Mouse (Mus musculus): ENCODE measurements at regions not wholly inside any gene's neighbourhood (a gene's known extent, or its start where the extent isn't known, plus 50 kb on each side); places are given as distances from the start of the nearest gene placed in this dataset.

DNA sequence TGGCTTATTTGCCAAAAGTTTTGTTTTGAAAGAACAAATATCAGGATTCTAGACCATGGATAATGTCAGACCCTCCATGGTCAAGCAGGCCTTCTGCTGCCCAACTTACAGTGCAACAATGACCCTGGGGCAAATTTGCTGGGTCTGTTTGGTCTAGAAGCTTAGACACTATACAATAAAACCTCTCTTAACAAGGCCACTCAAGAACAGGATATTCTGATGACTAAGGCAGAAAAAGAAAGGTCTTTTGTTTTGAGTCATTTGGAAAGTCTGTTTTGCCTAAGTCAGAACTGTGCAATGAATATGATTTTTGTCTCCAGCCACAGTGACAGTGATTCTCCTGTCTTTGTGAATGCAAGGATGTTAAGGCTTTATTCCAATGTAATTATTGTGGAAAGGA is 1435.0 kb downstream of the Slc22a22 start:
- no peak for DNase-seq (ENCODE audit: low spot score)

DNA sequence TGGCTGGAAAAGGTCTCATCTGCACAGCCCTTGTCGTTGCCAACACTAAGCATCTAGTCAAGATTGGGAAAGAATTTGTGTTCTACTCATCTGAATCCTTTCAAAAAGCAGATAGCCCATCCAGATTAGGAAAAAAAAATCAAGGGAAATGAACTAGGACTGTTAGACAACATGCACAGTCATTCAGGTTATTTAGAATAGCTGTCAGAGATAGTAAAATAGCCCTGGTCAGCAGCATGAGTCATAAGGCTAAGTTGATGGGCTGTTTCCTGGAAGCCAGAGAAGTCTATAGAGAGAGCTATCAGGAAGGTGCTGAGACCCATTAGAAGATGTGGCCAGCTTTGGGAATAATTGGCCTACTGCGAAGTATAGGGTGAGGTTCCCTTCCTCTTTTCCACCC is 1447.4 kb downstream of the Slc22a22 start:
- DNase-seq (ENCODE audit: low spot score): no peak

DNA sequence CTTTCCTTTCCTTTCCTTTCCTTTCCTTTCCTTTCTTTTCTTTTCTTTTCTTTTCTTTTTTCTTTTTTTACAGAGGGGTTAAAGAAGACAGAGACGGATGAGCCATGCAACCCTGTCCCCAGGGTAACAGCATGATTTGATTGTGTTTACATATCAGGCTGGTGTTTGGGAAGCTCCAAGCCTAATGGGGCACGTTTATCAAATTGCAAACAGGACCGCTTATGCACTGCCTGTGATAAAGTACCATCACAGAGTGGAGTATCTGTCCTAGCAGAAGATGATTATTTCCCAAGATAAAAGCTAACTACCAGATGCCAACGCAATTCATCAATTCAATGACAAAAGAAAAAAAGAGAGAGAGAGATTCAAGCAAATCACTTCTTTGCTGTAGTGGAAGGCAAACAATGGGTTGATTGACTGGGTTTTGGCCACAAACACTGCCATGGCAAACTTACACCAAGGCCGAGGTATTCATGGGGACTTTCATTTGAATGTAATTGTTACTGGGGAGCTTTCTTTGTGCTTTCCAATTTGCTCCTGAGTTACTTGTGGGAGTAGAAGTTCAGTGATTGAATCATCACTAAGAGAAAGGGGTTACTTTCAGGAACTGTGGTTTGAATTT is 1450.1 kb downstream of the Slc22a22 start:
- no peak for DNase-seq (ENCODE audit: low spot score)

DNA sequence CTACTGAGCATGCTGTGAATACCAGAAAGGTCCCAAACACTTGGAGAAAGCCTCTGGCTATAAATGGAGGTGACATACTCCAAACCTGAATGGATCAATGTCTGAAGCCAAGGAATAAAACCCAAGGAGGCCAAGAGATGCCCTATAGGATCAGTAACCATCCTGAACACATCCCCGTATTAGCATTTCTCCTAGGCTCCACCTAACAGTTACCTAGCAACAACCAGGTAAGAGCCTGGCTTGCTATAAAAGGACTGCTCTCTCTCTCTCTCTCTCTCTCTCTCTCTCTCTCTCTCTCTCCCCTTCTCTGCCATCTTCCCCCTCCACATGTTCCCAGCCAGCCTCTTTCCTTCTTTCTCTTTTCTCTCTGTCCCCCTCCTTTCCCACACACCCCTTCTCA is 1452.7 kb downstream of the Slc22a22 start:
- no peak for DNase-seq (ENCODE audit: low spot score)

DNA sequence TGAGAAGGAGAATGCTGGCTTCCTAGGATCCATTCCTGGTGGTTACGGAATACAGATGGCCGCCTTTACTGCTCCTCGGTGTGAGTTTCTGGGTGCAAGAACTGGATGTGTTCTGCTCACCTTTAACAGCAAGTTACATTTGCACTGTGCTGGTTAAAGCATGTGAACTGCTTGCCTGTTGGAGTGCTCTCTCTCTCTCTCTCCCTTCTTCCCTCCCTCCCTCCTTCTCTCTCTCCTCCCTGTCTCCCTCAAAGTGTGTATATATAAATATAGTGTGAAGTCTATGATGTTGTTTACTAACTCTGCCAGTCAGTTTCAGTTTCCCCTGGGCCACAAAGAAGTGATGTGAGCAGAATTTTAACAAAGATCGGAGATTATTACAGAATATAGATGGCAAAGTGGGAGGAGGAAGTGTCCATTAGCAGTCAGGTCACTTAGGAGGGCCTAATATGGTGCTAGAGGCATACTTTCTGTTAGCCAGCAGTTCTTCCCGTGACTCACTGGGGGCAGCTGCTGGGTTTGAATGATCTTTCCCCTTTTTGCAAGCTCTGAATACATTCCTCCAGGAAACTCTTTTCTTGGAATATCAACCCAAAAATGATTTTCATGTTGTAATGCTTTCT is 1453.5 kb downstream of the Slc22a22 start:
- DNase-seq (ENCODE audit: low spot score): no peak

DNA sequence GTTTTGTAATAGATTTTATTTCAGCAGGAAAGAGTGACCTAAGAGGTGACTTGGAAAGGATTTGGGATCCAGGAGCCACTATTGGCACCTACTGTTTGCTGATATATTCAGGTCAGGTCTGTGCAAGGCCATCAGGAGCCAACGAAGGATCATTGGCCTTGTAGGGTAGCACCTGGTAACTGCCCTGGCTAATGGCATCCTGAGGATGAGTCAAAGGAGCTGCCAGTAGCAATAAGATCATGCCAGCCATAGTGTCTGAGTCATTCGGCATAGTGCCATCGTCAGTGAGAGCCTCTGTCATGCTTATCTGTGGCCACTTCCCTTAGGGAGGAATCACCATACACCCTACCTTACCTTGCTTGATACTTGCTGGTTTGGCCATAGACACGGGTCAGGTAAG is 1455.1 kb downstream of the Slc22a22 start:
- DNase-seq (ENCODE audit: low spot score): no peak

DNA sequence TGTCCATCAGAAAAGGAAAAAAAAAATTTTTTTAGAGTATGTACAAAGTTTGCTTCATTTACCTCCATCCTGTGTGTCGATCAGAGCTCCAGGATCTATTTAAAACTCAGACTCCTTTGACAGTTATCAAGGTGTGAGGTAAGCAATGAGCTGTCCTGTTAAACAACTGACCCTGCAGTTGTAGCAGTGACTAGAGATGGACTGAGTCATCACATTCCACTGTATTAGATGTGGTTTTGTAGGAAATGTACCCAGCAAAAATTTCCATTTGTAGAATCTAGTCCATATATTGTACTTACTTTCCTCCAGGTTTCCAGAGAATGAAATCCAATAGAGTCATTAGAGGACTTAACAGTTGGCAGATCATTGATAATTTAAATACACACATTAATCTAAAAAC is 1459.3 kb downstream of the Slc22a22 start:
- no peak for DNase-seq (ENCODE audit: low spot score)

DNA sequence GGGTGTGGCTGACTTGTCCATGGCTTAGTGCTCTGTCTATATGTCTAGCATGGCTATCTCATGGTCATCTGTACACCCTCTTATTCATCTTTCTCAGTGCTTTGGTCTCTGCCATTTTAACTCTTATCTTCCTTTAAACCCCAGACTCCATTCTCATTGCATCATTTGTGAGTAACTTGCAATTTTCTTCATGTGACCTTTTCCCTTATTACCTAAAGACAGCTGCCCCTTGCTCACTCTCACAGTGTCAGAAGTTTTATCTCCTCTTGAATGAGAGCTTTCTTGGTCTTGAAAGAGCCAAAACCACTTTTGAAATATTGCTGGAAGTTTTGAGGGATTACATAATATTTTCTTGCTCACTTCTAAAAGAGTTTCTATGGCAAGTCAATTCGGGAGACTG is 1459.9 kb downstream of the Slc22a22 start:
- DNase-seq (ENCODE audit: low spot score): no peak

DNA sequence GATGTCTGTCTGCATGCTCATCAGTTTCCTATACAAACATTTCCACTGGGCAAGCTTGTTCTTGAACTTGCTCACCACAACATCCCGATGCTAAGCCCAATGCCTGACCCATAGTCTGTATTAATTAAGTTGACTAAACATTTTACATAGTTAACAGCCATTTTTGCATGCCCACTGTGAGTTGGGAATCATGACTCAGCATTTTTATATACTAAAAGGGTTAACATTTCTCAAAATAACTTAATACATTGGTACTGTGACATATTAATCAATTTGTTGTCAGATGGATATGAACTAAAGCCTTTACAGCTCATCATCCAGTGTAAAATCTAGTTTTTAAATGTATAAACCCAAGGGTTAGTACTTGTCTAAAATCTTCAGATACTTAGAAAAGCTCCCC is 1461.4 kb downstream of the Slc22a22 start:
- no peak for DNase-seq (ENCODE audit: low spot score)

DNA sequence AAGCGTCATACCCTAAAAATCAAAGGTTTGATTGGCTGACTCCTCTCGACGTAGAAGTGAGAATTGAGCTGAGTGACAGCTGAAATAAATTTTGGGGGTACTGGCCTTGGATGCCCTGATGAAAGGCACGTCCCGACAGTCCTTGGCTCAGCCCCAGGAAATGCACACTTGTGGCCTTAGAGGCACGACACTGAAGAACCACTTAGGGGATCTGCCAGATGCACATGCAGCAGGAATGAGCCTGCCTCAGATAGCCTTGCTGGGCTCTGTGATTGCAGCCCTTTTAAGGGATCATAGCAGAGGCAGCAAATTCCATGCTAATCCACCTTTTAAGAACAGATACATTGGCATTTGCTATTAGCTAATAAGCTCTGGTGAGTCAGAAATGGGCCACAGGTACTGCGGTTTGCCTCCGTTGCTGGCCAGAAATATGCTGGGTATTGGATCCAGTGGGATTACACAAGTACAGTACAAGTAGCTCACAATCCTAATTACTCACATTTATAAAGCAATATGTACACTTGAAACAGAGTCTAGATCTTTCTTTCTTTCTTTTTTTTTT is 1463.3 kb downstream of the Slc22a22 start:
- DNase-seq (ENCODE audit: low spot score): no peak

DNA sequence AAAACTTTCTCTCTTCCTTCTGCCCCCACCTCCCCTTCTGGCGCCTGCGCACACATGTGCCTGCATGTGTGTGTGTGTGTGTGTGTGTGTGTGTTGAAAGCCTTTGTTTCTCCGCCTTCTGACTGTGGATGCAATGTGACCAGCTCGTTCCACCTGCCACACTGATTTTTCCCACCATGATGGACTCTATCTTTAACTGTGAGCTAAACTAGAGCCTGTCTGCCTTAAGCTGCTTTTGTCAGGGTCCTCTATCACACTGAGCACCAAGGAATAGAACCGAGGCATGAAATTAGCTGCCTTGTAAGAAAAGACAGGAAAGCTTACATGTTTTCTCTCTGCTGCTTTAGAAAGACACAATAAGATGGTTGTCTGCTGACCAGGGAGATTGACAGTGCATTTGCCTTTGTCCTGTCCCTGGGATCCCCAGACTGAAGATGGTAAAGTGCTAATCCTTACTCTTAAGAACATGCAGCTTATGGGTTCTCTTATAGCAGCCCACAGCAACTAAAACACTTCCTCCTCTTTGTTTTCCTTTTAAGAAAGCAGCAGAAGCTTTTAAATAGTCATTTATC is 1468.7 kb downstream of the Slc22a22 start:
- no peak for DNase-seq (ENCODE audit: low spot score)

DNA sequence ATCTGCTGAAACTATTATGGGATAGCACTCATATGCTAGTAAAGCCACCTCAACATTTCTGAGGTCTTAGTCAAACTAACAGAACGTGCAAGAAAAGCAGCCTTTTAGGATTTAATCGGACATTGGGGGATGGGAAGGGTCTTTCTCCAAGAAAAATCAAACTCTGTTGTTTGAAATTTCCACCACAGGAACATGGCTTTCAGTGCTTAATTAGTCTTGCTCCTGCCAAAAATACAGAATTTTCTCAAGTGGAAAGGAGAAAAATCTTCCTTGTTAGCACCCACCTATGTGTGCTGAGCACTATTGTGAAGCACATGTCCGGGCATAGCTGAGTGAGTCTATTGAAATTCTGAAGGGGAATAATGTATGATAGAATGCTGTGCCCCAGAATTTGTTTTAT is 1470.0 kb downstream of the Slc22a22 start:
- DNase-seq (ENCODE audit: low spot score): no peak

DNA sequence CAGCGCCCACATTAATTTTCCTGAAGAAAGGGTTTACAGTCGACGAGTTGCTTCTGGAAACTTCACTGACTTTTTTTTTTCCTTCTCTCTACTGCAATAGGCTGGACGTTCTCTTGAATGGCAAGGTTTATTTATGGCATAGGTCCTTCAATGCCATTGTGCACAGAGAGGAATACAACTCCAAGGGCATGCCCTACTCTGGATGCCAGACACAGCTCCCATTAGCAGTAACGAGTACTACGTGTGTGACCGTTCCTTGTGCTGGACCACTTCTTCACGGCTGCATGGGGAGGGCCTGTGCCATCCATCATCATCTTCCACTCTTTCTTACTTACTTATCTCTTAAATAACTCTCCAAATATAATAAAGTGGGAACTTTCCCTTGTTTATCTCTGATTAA is 1472.1 kb downstream of the Slc22a22 start:
- DNase-seq (ENCODE audit: low spot score): no peak

DNA sequence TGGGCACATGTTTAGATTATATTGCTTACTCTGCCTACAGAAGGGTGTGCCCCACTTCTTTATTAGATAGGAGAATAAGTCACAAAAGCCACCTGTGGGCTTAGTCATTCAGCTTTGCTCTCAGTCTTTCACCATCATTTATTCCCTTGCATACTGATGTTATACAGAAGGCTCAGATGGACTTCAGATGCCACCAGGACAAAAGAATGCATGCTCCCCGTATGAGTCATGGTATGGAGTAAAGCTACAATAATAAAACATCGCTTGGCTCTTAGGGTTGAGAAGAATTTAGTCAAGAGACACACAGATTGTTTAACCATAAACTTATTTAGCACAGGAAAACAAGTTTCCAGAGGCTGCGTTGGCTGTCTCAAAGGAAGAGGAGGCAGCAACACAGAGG is 1473.5 kb downstream of the Slc22a22 start:
- no peak for DNase-seq (ENCODE audit: low spot score)

DNA sequence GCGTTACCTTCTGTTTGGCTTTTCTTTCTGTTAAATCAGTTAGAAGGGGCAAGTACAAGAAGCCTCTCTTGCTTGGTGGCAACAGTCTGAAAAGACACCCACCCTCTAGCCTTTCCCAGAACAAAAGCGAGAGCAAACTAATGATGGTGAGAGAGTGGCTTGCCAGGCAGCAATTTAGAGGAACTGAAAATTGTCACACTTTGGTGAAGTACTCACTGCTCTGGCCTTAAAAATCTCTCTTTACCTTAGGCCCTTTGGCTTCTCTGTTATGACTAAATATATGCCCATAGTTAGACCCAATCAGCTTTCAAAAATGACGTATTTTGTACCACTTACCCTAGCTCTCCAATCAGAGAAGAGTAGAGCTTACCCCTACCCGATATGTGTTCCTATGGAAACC is 1477.8 kb downstream of the Slc22a22 start:
- no peak for DNase-seq (ENCODE audit: low spot score)

DNA sequence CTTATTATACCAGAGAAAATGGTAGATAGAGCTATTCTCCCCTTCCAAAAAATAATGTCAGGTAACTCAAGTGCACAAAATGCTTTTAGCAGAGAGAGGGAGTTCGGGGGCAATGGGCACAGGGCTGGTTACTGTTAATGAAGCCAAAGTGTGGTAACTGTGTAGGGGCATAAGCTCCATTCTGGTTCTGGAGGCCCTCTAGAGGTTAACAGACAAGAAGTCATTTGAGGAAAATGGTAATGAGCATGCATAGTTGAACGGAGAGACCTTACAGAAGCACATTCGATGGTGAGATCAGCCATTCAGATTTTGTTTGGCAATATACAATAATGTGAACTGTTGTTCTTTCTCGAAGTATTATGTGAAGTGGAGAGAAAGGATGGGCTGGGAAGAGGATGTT is 1479.4 kb downstream of the Slc22a22 start:
- DNase-seq (ENCODE audit: low spot score): no peak

DNA sequence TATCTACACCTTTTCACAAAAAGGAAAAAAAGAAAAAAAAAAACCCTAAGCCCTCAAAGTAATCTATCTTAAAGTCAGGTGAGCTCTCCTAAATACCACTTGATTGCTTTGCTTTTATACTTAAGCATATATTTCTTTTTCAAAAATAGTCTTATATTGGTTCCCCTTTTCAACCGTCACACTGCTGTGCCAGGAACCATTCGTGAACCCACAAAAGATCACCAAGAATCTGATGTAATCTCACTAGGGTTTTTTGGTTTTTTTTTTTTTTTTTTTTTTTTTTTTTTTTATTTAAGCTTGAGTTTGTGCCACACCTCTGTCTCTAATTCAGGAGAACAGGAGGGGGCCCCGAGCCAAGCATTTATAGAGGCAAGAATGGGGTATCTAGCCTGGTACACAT is 1482.7 kb downstream of the Slc22a22 start:
- no peak for DNase-seq (ENCODE audit: low spot score)

DNA sequence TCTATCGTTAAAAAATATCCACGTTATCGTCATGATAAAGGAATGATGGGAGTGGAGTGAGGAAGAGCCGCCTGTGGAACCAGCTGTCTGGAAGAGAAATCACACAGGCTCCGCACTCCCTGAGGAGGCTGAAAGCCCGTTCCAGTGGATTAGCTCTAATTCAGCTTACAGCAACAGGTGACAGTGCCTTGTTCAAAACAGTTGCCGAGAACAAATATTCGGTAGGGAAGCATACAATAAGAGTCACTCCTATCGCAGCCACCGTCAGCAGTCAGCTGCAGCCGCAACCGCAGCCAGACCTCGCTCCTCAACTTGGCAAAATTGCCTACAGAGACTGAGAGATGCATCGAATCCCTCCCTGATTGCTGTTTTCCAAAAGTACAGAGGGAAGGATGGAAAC is 1501.6 kb downstream of the Slc22a22 start:
- no peak for DNase-seq (ENCODE audit: low spot score)

DNA sequence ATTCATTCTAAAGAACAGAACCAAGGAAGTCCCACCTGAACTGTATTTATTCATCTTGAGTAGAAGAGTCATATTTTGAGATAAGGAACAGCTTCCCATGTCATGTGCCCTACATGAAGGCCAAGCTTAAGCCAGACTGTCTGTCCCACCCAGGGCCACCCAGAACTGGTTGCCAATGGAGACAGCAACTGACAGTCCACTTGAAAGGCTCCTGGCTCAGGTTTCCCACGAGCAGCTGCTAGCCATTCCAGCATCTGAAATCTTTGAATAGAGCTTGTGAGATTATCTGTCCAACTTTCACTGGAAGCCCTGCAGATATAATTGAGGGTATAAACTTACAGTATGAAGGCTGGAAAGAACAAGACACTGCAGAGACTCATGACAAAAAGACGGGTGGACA is 1510.6 kb downstream of the Slc22a22 start:
- no peak for DNase-seq (ENCODE audit: low spot score)

DNA sequence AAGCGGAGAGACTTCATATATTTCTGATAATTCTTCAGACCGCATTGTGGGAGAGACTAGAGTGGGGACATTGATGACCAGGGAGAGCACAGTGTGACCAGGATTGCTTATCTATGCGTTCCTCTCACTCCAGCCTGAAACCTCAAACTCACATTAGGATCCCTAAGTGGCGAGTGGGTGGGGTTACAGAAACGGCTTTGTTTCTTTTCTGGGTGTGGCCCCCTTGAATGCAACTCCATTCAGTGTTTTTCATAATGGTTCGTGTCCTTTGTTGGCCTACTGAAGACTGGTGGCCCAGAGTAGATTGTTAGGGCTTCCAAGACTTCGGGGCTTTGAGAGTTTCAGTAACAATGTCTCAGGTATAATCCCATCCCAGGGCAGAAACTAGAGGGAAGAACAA is 1512.1 kb downstream of the Slc22a22 start:
- no peak for DNase-seq (ENCODE audit: low spot score)

DNA sequence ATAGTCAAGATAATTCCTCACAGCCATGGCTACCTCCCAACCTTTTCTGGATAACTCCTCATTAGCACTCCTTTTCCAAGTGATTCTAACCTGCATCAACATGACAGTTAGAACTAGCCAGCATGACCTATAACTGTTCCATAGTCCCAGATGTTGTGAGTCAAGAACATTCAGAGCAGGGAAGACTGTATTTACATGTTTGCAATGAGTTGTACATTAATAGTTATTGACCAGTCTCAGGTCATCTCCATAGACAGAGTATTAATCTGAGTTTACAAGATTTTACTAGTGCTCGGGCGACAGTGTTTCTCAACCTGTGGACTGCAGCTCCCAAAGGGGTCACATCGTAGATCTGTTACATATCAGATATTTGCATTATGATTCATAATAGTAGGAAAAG is 1515.3 kb downstream of the Slc22a22 start:
- no peak for DNase-seq (ENCODE audit: low spot score)
